Mouse (Mus musculus): Measurements from ENCODE around the gene Gm49361.

Gm49361 gene

GRCm38 (mm10) chr14:57620598-57621236, 125.2 kb downstream of the Gm49361 start:
- DNase-seq (ENCODE audit: low spot score in 2 of 2), result no peak

- no peak for DNase-seq (ENCODE audit: low spot score in 2 of 2)
Measured at GRCm38 (mm10) chr14:57619487-57619886, 126.4 kb downstream of the Gm49361 start.

- no peak for DNase-seq (ENCODE audit: low spot score in 2 of 2)
Measured at GRCm38 (mm10) chr14:57617675-57618074, 128.2 kb downstream of the Gm49361 start.

DNA sequence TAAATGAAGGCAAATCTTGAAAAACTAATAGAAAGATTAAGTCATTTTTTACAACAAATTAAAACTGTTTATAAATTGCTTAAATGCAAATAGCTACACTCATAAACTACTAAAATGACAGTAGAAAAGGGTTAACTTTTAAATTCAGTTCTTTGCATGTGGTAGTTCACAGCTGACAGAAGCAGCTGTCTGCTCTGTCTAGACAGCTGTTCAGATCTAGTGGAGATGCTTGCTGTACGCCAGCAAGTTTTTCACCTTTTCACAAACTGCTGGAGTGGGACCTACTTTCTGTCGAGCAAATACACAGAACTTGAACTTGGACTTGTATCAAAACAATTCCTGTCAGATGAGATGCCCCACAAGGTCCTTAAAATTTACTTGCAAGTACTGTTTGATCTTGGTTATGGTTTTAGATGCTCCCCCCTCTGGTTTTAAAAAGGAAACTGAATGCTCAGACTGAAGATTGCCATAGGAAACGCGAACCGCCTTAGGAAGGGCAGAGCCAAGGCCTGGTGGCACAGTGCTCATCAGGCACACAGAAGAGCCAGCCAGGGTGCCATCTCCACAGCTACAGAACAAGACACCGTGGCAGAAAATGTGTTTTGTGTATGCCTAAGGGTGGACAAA, 129.5 kb downstream of the Gm49361 start:
- DNase-seq (ENCODE audit: low spot score in 2 of 2), result no peak

- no peak for DNase-seq (ENCODE audit: low spot score in 2 of 2)
Measured at GRCm38 (mm10) chr14:57615828-57616227, 130.1 kb downstream of the Gm49361 start.

GRCm38 (mm10) chr14:57611034-57611433, 134.9 kb downstream of the Gm49361 start:
- DNase-seq (ENCODE audit: low spot score in 2 of 2), result no peak

DNA sequence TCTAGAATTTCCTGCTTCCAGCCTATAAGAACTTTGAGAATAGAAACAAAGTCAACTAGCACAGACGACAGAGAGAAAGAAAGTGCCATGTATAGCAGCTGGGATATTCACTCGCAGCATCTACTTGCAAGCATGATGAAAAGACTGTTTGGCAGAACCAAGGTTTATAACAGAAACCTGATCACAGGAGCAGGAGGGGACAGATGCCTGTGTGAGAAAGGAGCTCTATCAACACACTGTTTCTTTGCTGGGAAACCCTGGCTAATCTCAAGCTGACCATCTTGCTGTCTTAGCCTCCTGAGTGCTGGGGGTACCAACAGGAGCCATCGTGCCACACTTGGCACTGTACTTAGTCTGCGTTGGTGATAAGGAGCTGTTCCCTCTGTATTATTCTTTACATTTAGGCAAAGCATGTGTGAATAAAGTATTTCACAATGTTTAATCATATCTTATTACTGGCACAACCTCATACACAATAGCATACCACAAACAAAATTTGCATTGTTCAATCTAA, 136.0 kb downstream of the Gm49361 start:
- no peak for DNase-seq (ENCODE audit: low spot score in 2 of 2)

GRCm38 (mm10) chr14:57607500-57607899, 138.4 kb downstream of the Gm49361 start:
- DNase-seq (ENCODE audit: low spot score in 2 of 2), result peak; percentile 61 to 63

DNA sequence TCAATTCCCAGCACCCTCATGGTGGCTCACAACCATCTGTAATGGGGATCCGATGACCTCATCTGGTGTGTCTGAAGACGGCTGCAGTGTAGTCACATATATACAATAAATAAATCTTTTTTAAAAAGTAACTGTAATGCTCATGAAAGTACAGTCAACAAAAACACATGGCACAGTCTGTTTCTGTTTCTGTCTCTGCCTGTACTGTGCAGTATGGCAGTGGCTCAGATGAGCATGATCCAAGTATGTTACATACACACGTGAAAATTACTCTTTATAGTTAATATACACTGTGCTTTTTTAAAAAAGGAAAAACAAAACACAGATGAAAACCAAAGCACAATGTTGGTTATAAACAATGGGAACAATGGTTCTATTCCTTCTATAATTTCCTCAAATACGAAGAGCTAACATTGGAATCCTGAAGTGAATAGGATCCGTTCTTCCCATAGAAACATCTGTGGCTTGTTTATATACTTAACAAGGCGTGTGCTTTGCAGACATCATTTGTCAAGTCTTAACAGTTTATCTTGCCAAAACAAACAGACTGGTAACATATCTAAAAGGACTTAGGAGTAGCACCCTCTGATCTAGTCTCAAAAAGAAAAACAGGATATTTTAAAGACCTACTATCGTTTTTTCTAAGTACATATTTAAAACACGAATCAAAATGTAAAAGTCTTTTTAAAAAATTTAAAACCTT, 139.1 kb downstream of the Gm49361 start:
- DNase-seq (ENCODE audit: low spot score in 2 of 2), result no peak

DNA sequence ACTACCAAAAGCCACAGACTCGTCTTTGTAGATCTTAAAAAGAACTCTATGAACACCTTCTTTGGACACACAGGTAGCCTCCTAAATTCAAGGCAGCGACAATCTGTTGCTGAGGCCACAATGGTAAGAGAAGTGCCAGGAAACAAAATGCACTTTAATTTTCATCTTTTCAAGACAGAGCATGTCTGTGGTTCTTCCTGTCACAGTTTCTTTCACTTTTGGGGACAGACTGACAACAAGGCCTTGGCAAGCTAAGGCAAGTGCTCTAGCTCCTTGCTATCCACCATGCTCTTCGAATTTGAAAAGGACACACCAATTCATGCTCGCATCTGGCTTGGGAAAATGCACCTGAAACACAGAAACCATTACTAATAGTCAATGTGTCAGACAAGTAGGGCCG, 152.6 kb downstream of the Gm49361 start:
- no peak for DNase-seq (ENCODE audit: low spot score in 2 of 2)
